Mouse (Mus musculus) fibroblast of lung, adult 2 months (primary cell): ENCODE data around the gene Fam171a2.
"Not testable (repeated sequence)": the region's sequence is repeated elsewhere in the genome, so short reads cannot be mapped to it uniquely, and the experiment has no call there.

Experiments used
- DNase-seq: peaks from one replicate; pipeline ENCODE4 v3.0.0-alpha.2; 2011; ENCODE audit warnings: low read depth

The Fam171a2 gene

DNA sequence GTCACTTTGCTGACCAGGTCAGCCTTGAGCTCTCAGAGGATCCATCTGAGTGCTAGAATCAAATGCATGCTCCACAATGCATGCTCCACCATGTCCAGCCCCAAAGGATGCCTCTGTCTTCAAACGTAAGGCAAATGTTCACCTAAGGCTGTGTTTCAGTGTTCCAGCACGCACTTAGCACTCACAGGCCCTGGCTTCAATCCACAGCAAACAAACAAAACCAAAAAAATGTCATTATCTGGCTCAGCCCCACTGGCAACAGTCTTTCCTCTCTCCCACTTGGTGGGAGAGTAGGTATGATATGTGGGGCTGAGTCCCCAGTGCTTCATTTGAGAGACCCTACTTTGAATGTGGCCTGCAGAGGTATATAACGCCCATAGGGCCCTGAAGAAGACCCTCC lies 36.4 kb downstream of the Fam171a2 start:
- no peak for DNase-seq

- DNase-seq, result not testable (repeated sequence)
Measured at GRCm38 (mm10) chr11:102410345-102410744, 37.1 kb downstream of the Fam171a2 start.

DNA sequence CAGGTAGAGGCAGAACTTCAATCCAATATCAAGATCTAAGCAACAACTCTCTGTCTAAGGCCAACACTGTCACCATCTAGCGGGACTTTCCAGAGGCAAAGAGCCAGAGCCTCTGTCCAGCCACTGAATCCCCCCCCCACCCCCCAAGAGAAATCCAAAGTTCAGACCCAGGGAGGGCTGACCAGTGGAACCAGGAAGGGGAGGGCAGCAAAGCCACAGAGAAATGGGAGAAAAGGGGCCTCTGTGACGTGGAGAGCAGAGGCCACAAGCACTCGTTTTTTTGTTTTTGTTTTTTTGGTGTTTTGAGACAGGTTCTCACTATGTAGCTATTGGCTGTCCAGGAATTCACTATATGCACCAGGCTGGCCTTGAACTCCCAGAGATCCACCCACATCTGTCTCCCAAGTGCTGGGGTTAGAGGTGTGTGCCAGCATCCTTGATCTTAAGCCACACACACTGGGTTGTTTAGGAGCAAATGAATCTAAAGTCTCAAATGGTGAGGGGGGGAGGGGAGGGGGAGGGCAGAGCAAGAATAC lies 37.6 kb downstream of the Fam171a2 start:
- no peak for DNase-seq

DNA sequence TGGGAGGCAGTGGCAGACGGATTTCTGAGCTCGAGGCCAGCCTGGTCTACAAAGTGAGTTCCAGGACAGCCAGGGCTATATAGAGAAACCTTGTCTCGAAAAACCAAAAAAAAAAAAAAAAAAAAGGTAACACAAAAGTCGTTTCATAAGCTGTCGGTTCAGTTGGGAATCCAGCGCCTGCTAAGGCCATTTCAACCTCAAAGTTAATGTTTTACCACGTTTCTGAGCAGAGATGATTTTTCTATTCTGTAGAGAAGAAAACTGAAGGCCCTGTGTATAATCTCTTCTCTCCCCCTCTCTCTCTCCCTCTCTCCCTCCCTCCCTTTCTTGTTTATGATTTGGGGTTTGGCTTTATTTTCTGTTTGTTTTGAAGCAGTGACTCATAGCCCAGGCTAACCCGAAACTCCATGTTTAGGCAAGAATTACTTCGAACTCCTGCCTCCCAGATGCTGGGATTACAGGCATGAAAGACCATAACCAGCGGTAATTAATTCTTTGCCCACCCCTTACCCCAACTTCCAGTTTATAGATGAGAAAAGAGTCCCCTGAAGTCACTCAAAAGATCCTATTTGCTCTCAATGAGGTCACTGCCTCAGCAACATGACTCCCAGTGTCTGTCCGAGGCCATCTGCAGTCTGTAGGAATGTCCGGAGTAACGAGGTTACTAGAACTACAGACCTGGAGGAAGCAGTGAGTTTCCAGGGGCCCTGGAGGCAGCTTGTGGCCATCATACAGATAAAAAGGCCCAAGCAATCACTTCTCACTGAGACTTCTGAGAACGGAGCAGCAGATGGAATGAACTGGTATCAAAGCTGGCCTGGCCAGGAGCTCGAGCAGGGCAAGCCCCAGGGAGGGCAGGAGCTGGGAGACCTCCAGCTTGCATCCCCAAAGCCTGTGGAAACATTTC lies 38.3 kb downstream of the Fam171a2 start:
- DNase-seq, result no peak

GRCm38 (mm10) chr11:102408344-102408876 lies 39.1 kb downstream of the Fam171a2 start:
- DNase-seq, result peak; percentile 98

DNA sequence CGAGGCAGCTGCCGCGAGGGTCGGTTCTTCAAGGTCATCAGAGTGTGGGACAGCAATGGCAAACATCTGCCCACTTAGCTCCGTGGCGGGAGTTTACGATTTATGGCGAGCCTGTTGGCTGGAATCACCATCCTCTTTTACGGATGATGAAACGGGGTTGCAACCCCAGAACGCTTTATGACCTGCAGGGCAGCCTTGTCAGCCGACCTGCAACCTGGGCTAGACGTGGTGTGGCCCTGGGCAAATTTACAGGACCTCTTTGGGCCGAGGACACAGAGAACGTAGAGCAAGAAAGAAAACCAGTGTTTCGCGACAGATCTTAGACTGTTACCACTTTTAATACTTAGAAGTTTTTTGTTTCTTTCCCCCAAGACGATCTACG lies 39.7 kb downstream of the Fam171a2 start, which contains the start of gene Slc25a39:
Gene Slc25a39 (minus strand): TSS at position 113 of the 382 bp plus-strand sequence.
- DNase-seq, result peak; percentile 36

DNA sequence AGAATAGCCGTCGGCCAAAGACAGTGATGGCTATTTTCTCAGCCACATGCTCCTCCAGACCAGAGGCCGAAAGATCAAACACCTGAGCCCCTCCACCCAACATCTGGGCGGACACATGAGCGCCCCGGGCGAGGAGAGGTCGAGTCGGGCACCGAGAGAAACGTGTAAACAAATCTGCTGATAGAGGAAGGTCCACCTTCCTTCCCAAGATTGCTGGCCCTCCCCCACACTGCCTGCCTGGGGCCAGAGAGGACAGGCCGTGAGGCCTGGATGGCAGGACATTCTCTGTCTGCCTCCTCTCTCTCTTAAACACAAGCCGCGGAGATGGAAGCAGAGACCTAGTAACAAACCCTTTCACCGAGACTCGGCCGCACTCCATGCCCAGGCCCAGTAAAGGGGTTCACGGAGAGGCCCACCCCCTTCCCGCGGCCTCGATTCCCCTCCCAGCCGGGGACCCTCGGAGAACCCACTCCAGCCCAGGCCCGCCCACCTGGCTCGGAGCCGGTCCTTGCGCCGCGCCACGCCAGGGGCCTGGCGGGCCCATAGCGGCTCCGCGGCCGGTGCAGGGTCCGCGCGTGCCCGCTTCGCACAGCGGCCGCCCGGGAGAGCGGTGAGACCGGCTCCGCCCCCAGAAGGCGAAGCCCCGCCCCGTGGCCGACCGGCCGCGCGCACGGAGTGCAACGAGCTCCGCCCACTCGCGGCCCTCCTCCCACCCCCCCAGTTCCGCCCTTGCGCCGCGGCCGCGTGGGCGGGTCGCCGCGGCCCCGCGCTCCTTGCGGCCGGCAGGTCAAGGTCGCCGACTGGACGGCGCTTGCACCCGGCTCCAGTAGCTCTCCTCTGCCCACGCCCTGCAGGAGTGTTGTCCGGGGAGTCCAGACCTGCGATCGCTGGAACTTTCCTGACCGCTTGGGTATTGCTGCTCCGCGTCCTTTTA lies 40.3 kb downstream of the Fam171a2 start:
- peak; percentile 65 for DNase-seq

- no peak for DNase-seq
Measured at GRCm38 (mm10) chr11:102406401-102406800, 41.1 kb downstream of the Fam171a2 start.

GRCm38 (mm10) chr11:102405544-102406285 lies 41.8 kb downstream of the Fam171a2 start:
- DNase-seq, result no peak

GRCm38 (mm10) chr11:102404161-102405010 lies 43.1 kb downstream of the Fam171a2 start:
- no peak for DNase-seq

DNA sequence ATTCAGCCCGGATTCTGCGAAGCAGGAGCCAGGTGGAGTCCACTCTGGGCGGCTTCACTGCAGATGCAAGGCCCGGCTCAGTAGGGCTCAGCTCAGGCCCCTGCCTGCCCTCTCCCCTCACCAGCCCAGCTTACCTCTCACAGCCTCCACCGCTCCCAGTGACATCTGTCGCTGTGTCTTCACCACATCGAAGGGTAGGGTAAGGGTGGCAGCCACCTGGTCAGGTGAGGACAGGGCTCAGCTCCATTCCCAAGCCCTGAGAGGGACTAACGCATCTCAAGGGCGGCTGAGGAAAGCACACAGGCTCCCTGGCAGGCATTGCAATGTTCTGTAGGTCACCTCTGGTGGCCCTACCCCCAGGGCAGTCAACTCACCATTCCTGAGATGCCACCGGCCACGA lies 43.8 kb downstream of the Fam171a2 start:
- DNase-seq, result no peak

DNA sequence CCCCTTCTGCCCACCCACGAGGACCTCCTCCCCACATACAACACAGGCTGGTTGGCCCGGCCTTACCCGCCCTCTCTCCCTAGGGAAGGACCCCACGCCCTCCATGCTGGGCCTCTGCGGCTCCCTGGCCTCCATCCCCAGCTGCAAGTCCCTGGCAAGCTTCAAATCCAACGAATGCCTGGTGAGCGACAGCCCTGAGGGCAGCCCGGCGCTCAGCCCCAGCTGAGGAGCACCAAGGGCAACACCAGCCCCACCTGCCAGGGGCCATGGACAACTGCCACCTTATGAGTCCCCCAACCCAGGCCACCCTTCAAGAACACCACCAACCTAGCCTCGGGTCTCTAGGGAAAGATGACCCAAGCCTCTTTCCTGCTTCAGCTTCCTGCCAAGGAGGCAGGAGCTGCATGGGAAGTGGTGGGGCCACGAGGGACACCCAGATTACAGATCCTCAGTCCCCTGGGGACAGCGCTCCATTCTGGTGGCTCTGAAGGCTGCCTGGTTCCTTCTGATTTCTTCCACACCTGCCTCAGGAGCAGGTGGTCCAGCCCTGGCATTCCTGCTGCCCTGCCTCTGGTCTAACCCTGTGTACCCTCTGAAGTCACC lies 45.5 kb downstream of the Fam171a2 start:
- DNase-seq, result no peak

DNA sequence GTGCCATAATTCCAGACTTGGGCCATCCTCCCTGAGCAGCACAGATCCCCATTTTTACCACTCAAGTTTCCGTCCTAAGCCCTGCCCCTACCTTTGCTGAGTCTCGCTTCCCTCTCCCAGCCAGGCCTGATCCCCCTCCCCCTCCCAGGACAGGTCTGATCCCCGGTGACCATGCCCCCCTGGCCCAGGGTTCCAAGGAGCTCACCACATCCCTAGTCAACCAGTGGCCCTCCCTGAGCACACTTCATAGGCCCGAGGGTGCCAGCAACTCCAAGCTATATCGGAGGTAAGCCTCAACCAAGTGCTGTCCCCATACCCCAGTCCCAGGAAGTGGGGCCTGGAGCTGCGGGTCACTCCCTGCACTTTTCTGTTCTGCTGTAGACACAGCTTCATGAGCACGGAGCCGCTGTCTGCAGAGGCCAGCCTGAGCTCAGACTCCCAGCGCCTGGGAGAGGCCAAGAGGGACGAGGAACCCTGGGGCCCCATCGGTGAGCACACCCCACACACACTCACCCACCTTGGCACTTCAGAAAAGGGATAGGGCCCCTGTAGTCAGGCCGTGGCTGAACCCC lies 46.9 kb downstream of the Fam171a2 start:
- no peak for DNase-seq

- no peak for DNase-seq
Measured at GRCm38 (mm10) chr11:102399610-102400072, 47.8 kb downstream of the Fam171a2 start.

GRCm38 (mm10) chr11:102399107-102399506 lies 48.4 kb downstream of the Fam171a2 start:
- DNase-seq, result no peak

- DNase-seq, result no peak
Measured at GRCm38 (mm10) chr11:102398007-102398825, 49.3 kb downstream of the Fam171a2 start.

DNA sequence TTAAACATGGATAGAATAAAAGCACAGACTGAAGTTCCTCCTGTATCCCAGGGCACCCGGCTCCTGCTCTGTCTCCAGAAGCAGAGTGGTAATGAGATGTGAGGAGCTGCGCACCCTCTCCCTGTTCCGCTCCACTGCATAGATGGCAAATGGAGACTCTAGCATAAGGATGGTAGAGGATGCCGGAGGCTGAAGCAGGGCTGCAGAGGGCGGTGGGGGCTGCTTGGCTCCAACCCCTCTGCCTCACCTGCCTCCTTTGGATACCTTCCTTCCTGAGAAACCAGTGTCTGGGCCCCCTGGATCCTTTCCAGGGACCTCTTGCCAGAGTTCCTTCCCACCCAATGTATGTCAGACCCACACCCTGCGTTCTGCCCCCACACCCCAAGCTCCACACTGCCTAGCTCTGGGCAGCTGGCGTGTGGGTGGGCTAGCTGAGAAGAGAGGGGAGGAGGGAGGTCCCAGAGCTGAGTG lies 50.8 kb downstream of the Fam171a2 start:
- DNase-seq, result no peak

DNA sequence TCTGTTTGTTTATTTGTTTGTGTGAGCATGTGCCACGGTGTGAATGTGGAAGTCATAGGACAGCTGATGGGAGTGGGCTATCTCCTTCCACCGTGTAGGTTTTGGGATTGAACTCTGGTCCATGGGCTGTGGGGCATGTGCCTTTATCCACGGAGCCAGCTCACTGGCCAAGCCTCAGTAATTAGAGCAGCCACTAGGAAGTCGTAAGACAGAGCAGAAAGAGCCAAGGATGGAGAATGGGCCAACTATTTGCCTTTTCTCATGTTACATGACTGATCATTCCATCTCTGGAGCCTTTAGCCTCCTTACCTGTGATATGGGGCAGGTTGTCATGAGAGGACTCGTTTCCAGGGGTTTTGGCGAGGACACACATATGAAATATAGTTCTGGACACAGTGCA lies 51.2 kb downstream of the Fam171a2 start:
- no peak for DNase-seq

- no peak for DNase-seq
Measured at GRCm38 (mm10) chr11:102395250-102395649, 52.2 kb downstream of the Fam171a2 start.
